Comparison of ENCODE assay signal across 26 mouse cellular contexts in genomic region chr1:172198996-172199395, GRCm38 (mm10). TPM values are rescaled to one million over a fixed set of nuclear protein-coding genes. Genes with fewer than 3 reads are reported as not detected.
DNase-seq lines count a peak whose midpoint lies in the region; ATAC-seq and TF ChIP-seq lines count a peak whose summit lies in the region.
"Had no signal": no experiment of that assay in that cellular context is flagged by ENCODE, and none has a peak within 500 bp of the region (broad histone marks: within the 10 kb centered on the region; RNA-seq: fewer than 3 reads in every experiment).

No protein-coding gene starts in this region.

- H3K9me3 ChIP-seq in heart, embryonic 10.5 days, result no peaks in the 10 kb centered on the region
- H3K9me3 ChIP-seq in heart, embryonic 12.5 days (replicated peaks), result no peaks in the 10 kb centered on the region
- H3K9me3 ChIP-seq: embryonic facial prominence, embryonic 10.5 days; embryonic facial prominence, embryonic 12.5 days; forebrain, embryonic 13.5 days; forebrain, embryonic 15.5 days; G1E had no signal

- no peak overlapping the region for H3K9ac ChIP-seq in heart, embryonic 12.5 days
- H3K9ac ChIP-seq: embryonic facial prominence, embryonic 12.5 days; forebrain, embryonic 13.5 days; forebrain, embryonic 15.5 days; forebrain, postnatal 0 days had no signal

- 65% methylated on average over 4 of the region's 4 CpGs for WGBS in cerebellum, adult 2 months
- 94% methylated on average over 4 of the region's 4 CpGs for WGBS in heart, embryonic 10.5 days
- WGBS in heart, embryonic 12.5 days, result 88% methylated on average over 4 of the region's 4 CpGs

- no peaks in the 10 kb centered on the region for H3K27me3 ChIP-seq in cerebellum, adult 2 months (ENCODE audit: control insufficient read depth, insufficient read depth, low read length)
- H3K27me3 ChIP-seq in heart, embryonic 10.5 days (ENCODE audit: insufficient read depth, poor library complexity, severe bottlenecking), result no peaks in the 10 kb centered on the region
- no peaks in the 10 kb centered on the region for H3K27me3 ChIP-seq in heart, embryonic 12.5 days (replicated peaks)
- H3K27me3 ChIP-seq: CH12.LX; embryonic facial prominence, embryonic 12.5 days; forebrain, embryonic 13.5 days; forebrain, embryonic 15.5 days; Patski had no signal

- ATAC-seq in heart, embryonic 12.5 days (ENCODE audit: insufficient number of reproducible peaks, low FRiP score), result no peak
- ATAC-seq: activated CD4-positive, CD25-positive, alpha-beta regulatory T cell, adult 4 months; CD4-positive, CD25-positive, alpha-beta regulatory T cell, adult 4 months; forebrain, embryonic 13.5 days; forebrain, embryonic 15.5 days; forebrain, postnatal 0 days; Patski had no signal

- no peak overlapping the region for H3K4me2 ChIP-seq in heart, embryonic 12.5 days
- H3K4me2 ChIP-seq: embryonic facial prominence, embryonic 12.5 days; forebrain, embryonic 13.5 days; forebrain, embryonic 15.5 days had no signal

- peaks cover 74% of the 10 kb centered on the region for H3K36me3 ChIP-seq in heart, embryonic 10.5 days
- peaks cover 72% of the 10 kb centered on the region for H3K36me3 ChIP-seq in heart, embryonic 12.5 days

- DNase-seq in cerebellum, adult 9-11 months, result peak; percentile 30
- DNase-seq in cerebellum, adult 2 months, result no peak
- DNase-seq in heart, embryonic 10.5 days (ENCODE audit: low spot score), result peak; percentile 55
- DNase-seq in left cerebral cortex, adult 2 months (ENCODE audit: extremely low spot score in 1 of 2, low spot score in 2 of 2), result no peak
- DNase-seq in left cerebral cortex, adult 9 months (ENCODE audit: low spot score in 2 of 2), result no peak
- DNase-seq: adrenal gland, adult 8-10 months; adrenal gland, postnatal 14 days; adrenal gland, postnatal 36 days; B cell, adult 2 months; cerebellum, adult 11-12 months; cerebellum, adult 8-10 months; cerebellum, postnatal 10 days; forebrain, postnatal 0 days had no signal

- no peak overlapping the region for H3K4me3 ChIP-seq in cerebellum, adult 2 months (replicated peaks; ENCODE audit: insufficient read depth, low read depth, low read length)
- H3K4me3 ChIP-seq in heart, embryonic 10.5 days, result no peak overlapping the region
- no peak overlapping the region for H3K4me3 ChIP-seq in heart, embryonic 12.5 days
- no peak overlapping the region for H3K4me3 ChIP-seq in left cerebral cortex, adult 2 months
- H3K4me3 ChIP-seq: embryonic facial prominence, embryonic 10.5 days; embryonic facial prominence, embryonic 12.5 days; forebrain, embryonic 13.5 days; forebrain, embryonic 15.5 days had no signal

- peaks cover 55% of the 10 kb centered on the region for H3K4me1 ChIP-seq in cerebellum, adult 2 months (ENCODE audit: control insufficient read depth, insufficient read depth, low read length)
- H3K4me1 ChIP-seq in heart, embryonic 10.5 days, result peaks cover 39% of the 10 kb centered on the region
- H3K4me1 ChIP-seq in heart, embryonic 12.5 days (replicated peaks), result peaks cover 40% of the 10 kb centered on the region

- TF ChIP-seq POLR2A in cerebellum, adult 2 months (IDR thresholded peaks at IDR 0.05; ENCODE audit: borderline replicate concordance, insufficient read depth, low read length), result no peak

- intact Hi-C loops in left cerebral cortex, adult 2 months (cut with DNase I), result no loop called here

- TF ChIP-seq CTCF in cerebellum, adult 2 months (IDR thresholded peaks at IDR 0.05; ENCODE audit: borderline replicate concordance, insufficient read depth, low read depth, low read length), result no peak
- TF ChIP-seq CTCF in left cerebral cortex, adult 2 months (IDR thresholded peaks at IDR 0.05), result no peak

- H3K27ac ChIP-seq in cerebellum, adult 2 months (ENCODE audit: insufficient read depth, low read length), result no peak overlapping the region
- no peak overlapping the region for H3K27ac ChIP-seq in heart, embryonic 10.5 days
- H3K27ac ChIP-seq in heart, embryonic 12.5 days (ENCODE audit: poor library complexity, severe bottlenecking), result no peak overlapping the region
- peak overlapping the region; percentile 64; the same call in 1 of the 2 replicates for H3K27ac ChIP-seq in left cerebral cortex, adult 2 months
- H3K27ac ChIP-seq: embryonic facial prominence, embryonic 10.5 days; embryonic facial prominence, embryonic 12.5 days had no signal

RNA-seq across cellular contexts. Expression of gene Pea15a, which starts 7.6 kb away (rescaled TPM):
- polyA plus RNA-seq in cerebellum, adult 2 months (2012; rRNA removed), result 562 and 572 TPM in 2 replicates
- polyA plus RNA-seq in heart, embryonic 10.5 days (2016; fragmentation: Nextera tagmentation; extraction: Ambion mirVana), result 115 and 152 TPM in 2 replicates
- 156 and 164 TPM in 2 replicates for polyA plus RNA-seq in heart, embryonic 12.5 days (2016; fragmentation: Nextera tagmentation; extraction: Ambion mirVana)
- total RNA-seq in left cerebral cortex, adult 2 months (2021), result 100 to 1,000 TPM; 387 to 422 TPM

RNA-seq across cellular contexts. Expression of gene Casq1, which starts 20.7 kb away (rescaled TPM):
- polyA plus RNA-seq in cerebellum, adult 2 months (2012; rRNA removed), result 3.8 and 3.9 TPM in 2 replicates
- polyA plus RNA-seq in heart, embryonic 10.5 days (2016; fragmentation: Nextera tagmentation; extraction: Ambion mirVana), result 225 and 307 TPM in 2 replicates
- 182 and 185 TPM in 2 replicates for polyA plus RNA-seq in heart, embryonic 12.5 days (2016; fragmentation: Nextera tagmentation; extraction: Ambion mirVana)
- under 1 TPM in 1 of 2 experiments, not detected in 1; 0.48 TPM for total RNA-seq in left cerebral cortex, adult 2 months (2021)
- total RNA-seq: G1E had no signal
- polyA plus RNA-seq: activated CD4-positive, CD25-positive, alpha-beta regulatory T cell, adult 4 months; CD4-positive, CD25-positive, alpha-beta regulatory T cell, adult 4 months; G1E had no signal

RNA-seq across cellular contexts. Expression of gene Dcaf8, which starts 51.1 kb away (rescaled TPM):
- 118 and 121 TPM in 2 replicates for polyA plus RNA-seq in cerebellum, adult 2 months (2012; rRNA removed)
- 110 and 125 TPM in 2 replicates for polyA plus RNA-seq in heart, embryonic 10.5 days (2016; fragmentation: Nextera tagmentation; extraction: Ambion mirVana)
- polyA plus RNA-seq in heart, embryonic 12.5 days (2016; fragmentation: Nextera tagmentation; extraction: Ambion mirVana), result 123 and 125 TPM in 2 replicates
- 100 to 1,000 TPM; 115 to 121 TPM for total RNA-seq in left cerebral cortex, adult 2 months (2021)

RNA-seq across cellular contexts. Expression of gene Atp1a4, which starts 59.2 kb away (rescaled TPM):
- polyA plus RNA-seq in cerebellum, adult 2 months (2012; rRNA removed), result 0.03 TPM in 1 of 2 replicates, not detected in the other
- polyA plus RNA-seq in heart, embryonic 10.5 days (2016; fragmentation: Nextera tagmentation; extraction: Ambion mirVana), result 0.09 and 0.12 TPM in 2 replicates
- 0.17 and 0.19 TPM in 2 replicates for polyA plus RNA-seq in heart, embryonic 12.5 days (2016; fragmentation: Nextera tagmentation; extraction: Ambion mirVana)
- not detected for total RNA-seq in left cerebral cortex, adult 2 months (2021)
- total RNA-seq: CH12.LX; forebrain, postnatal 0 days had no signal
- polyA plus RNA-seq: activated CD4-positive, CD25-positive, alpha-beta regulatory T cell, adult 4 months; CD4-positive, CD25-positive, alpha-beta regulatory T cell, adult 4 months; cortical plate, adult 2 months; embryonic facial prominence, embryonic 10.5 days; embryonic facial prominence, embryonic 12.5 days; embryonic facial prominence, embryonic 14.5 days; forebrain, embryonic 11.5 days; forebrain, postnatal 0 days; G1E had no signal

Comparison
In these comparisons a context has a peak if more than half of its experiments do, and no peak if none do; other contexts are left out.
1. DNase-seq: peak in cerebellum, adult 9-11 months (single experiment) and heart, embryonic 10.5 days (single experiment); none in cerebellum, adult 2 months (0 of 2), left cerebral cortex, adult 2 months (0 of 2) and left cerebral cortex, adult 9 months (0 of 2).
2. RNA of gene Casq1, which starts 20.7 kb away (polyA plus RNA-seq): 225 to 307 TPM in heart, embryonic 10.5 days and 182 to 185 TPM in heart, embryonic 12.5 days; 3.8 to 3.9 TPM in cerebellum, adult 2 months; every median in the first group is over 10 times any median in the second.